Mouse (Mus musculus): ENCODE measurements around the gene Macrod1. TPM values are rescaled to one million over a fixed set of nuclear protein-coding genes. Genes with fewer than 3 reads are reported as not detected.

Gene Macrod1
- polyA plus RNA-seq, 1 experiment from 2014 or later = 5.6 TPM

GRCm38 (mm10) chr19:7182273-7182949 lies 125.8 kb downstream of the Macrod1 start:
- WGBS = 6% methylated on average over 23 of the region's 23 CpGs
- peaks cover 31% of the 10 kb centered on the region for H3K4me1 ChIP-seq (ENCODE audit: control insufficient read depth, insufficient read depth, low read length)
- 0 out of 2 replicates have a peak overlapping the region, but pooled peaks have one; percentile 22 for H3K27ac ChIP-seq (ENCODE audit: low read depth, low read length)
- peak; percentile 70 for ATAC-seq (ENCODE audit: low read depth)
- H3K27me3 ChIP-seq (ENCODE audit: control insufficient read depth, insufficient read depth, low read length) = no peaks in the 10 kb centered on the region
- peak overlapping the region; percentile 23; the same call in 1 of the 2 replicates for H3K4me2 ChIP-seq (ENCODE audit: low read depth, low read length)
- no peak overlapping the region for H3K4me3 ChIP-seq (ENCODE audit: low read depth, low read length)
- peak overlapping the region; percentile 21; the same call in 1 of the 2 replicates for H3K9ac ChIP-seq (replicated peaks; ENCODE audit: low read depth, low read length)
- H3K9me3 ChIP-seq (ENCODE audit: control insufficient read depth, low read length) = no peaks in the 10 kb centered on the region
- H3K36me3 ChIP-seq (ENCODE audit: control insufficient read depth, insufficient read depth, low read length) = no peaks in the 10 kb centered on the region

- no peaks in the 10 kb centered on the region for H3K27me3 ChIP-seq (ENCODE audit: control insufficient read depth, insufficient read depth, low read length)
- no peak for ATAC-seq (ENCODE audit: low read depth)
- H3K27ac ChIP-seq (ENCODE audit: low read depth, low read length) = no peak overlapping the region
- no peak overlapping the region for H3K4me2 ChIP-seq (ENCODE audit: low read depth, low read length)
- no peak overlapping the region for H3K4me3 ChIP-seq (ENCODE audit: low read depth, low read length)
- no peaks in the 10 kb centered on the region for H3K9me3 ChIP-seq (ENCODE audit: control insufficient read depth, low read length)
- 41% methylated on average over 11 of the region's 11 CpGs for WGBS
- no peaks in the 10 kb centered on the region for H3K36me3 ChIP-seq (ENCODE audit: control insufficient read depth, insufficient read depth, low read length)
- peak overlapping the region; percentile 25; the same call in 1 of the 2 replicates for H3K9ac ChIP-seq (replicated peaks; ENCODE audit: low read depth, low read length)
- peaks cover 31% of the 10 kb centered on the region for H3K4me1 ChIP-seq (ENCODE audit: control insufficient read depth, insufficient read depth, low read length)
Measured at GRCm38 (mm10) chr19:7183419-7183818, 126.8 kb downstream of the Macrod1 start.

GRCm38 (mm10) chr19:7185059-7185458 lies 128.4 kb downstream of the Macrod1 start:
- Histone ChIP-seq H3K4me1 (ENCODE audit: control insufficient read depth, insufficient read depth, low read length) (peaks cover 27% of the 10 kb centered on the region), H3K4me3 (ENCODE audit: low read depth, low read length) (no peak overlapping the region), H3K27ac (ENCODE audit: low read depth, low read length) (no peak overlapping the region), H3K36me3 (ENCODE audit: control insufficient read depth, insufficient read depth, low read length) (no peaks in the 10 kb centered on the region), H3K4me2 (ENCODE audit: low read depth, low read length) (no peak overlapping the region), H3K9me3 (ENCODE audit: control insufficient read depth, low read length) (no peaks in the 10 kb centered on the region), H3K9ac (replicated peaks; ENCODE audit: low read depth, low read length) (no peak overlapping the region), H3K27me3 (ENCODE audit: control insufficient read depth, insufficient read depth, low read length) (0 out of 2 replicates have a peak, but pooled peaks cover 3% of the 10 kb centered on the region)
- 37% methylated on average over 4 of the region's 4 CpGs for WGBS
- no peak for ATAC-seq (ENCODE audit: low read depth)

GRCm38 (mm10) chr19:7185715-7186291 lies 129.2 kb downstream of the Macrod1 start:
- no peak overlapping the region for H3K27ac ChIP-seq (ENCODE audit: low read depth, low read length)
- peaks cover 27% of the 10 kb centered on the region for H3K4me1 ChIP-seq (ENCODE audit: control insufficient read depth, insufficient read depth, low read length)
- 0 out of 2 replicates have a peak, but pooled peaks cover 3% of the 10 kb centered on the region for H3K27me3 ChIP-seq (ENCODE audit: control insufficient read depth, insufficient read depth, low read length)
- H3K9me3 ChIP-seq (ENCODE audit: control insufficient read depth, low read length) = no peaks in the 10 kb centered on the region
- no peak overlapping the region for H3K4me3 ChIP-seq (ENCODE audit: low read depth, low read length)
- H3K9ac ChIP-seq (replicated peaks; ENCODE audit: low read depth, low read length) = no peak overlapping the region
- no peak for ATAC-seq (ENCODE audit: low read depth)
- H3K4me2 ChIP-seq (ENCODE audit: low read depth, low read length) = no peak overlapping the region
- H3K36me3 ChIP-seq (ENCODE audit: control insufficient read depth, insufficient read depth, low read length) = no peaks in the 10 kb centered on the region
- WGBS = 2% methylated on average over 18 of the region's 18 CpGs

GRCm38 (mm10) chr19:7187157-7187556 lies 130.5 kb downstream of the Macrod1 start:
- Histone ChIP-seq H3K27me3 (ENCODE audit: control insufficient read depth, insufficient read depth, low read length) (0 out of 2 replicates have a peak, but pooled peaks cover 3% of the 10 kb centered on the region), H3K4me1 (ENCODE audit: control insufficient read depth, insufficient read depth, low read length) (peaks cover 20% of the 10 kb centered on the region)
- WGBS = 36% methylated on average over 5 of the region's 5 CpGs

GRCm38 (mm10) chr19:7189026-7189425 lies 132.4 kb downstream of the Macrod1 start:
- H3K4me1 ChIP-seq (ENCODE audit: control insufficient read depth, insufficient read depth, low read length) = peaks cover 9% of the 10 kb centered on the region
- no peak overlapping the region for H3K9ac ChIP-seq (replicated peaks; ENCODE audit: low read depth, low read length)
- H3K4me3 ChIP-seq (ENCODE audit: low read depth, low read length) = no peak overlapping the region
- H3K4me2 ChIP-seq (ENCODE audit: low read depth, low read length) = no peak overlapping the region
- 0 out of 2 replicates have a peak, but pooled peaks cover 3% of the 10 kb centered on the region for H3K27me3 ChIP-seq (ENCODE audit: control insufficient read depth, insufficient read depth, low read length)
- no peak for ATAC-seq (ENCODE audit: low read depth)
- H3K9me3 ChIP-seq (ENCODE audit: control insufficient read depth, low read length) = no peaks in the 10 kb centered on the region
- WGBS = 76% methylated on average over 4 of the region's 4 CpGs
- H3K27ac ChIP-seq (ENCODE audit: low read depth, low read length) = no peak overlapping the region
- H3K36me3 ChIP-seq (ENCODE audit: control insufficient read depth, insufficient read depth, low read length) = no peaks in the 10 kb centered on the region

More at GRCm38 (mm10) chr19:7187157-7187556, 130.5 kb downstream of the Macrod1 start:
- Histone ChIP-seq H3K27ac (ENCODE audit: low read depth, low read length) (no peak overlapping the region), H3K36me3 (ENCODE audit: control insufficient read depth, insufficient read depth, low read length) (no peaks in the 10 kb centered on the region), H3K9ac (replicated peaks; ENCODE audit: low read depth, low read length) (no peak overlapping the region), H3K4me3 (ENCODE audit: low read depth, low read length) (no peak overlapping the region), H3K9me3 (ENCODE audit: control insufficient read depth, low read length) (no peaks in the 10 kb centered on the region), H3K4me2 (ENCODE audit: low read depth, low read length) (no peak overlapping the region)
- ATAC-seq (ENCODE audit: low read depth) = no peak

- Histone ChIP-seq H3K4me2 (ENCODE audit: low read depth, low read length) (no peak overlapping the region), H3K27ac (ENCODE audit: low read depth, low read length) (no peak overlapping the region), H3K4me1 (ENCODE audit: control insufficient read depth, insufficient read depth, low read length) (peaks cover 4% of the 10 kb centered on the region), H3K9ac (replicated peaks; ENCODE audit: low read depth, low read length) (no peak overlapping the region), H3K9me3 (ENCODE audit: control insufficient read depth, low read length) (no peaks in the 10 kb centered on the region), H3K36me3 (ENCODE audit: control insufficient read depth, insufficient read depth, low read length) (no peaks in the 10 kb centered on the region), H3K4me3 (ENCODE audit: low read depth, low read length) (no peak overlapping the region), H3K27me3 (ENCODE audit: control insufficient read depth, insufficient read depth, low read length) (0 out of 2 replicates have a peak, but pooled peaks cover 3% of the 10 kb centered on the region)
- 33% methylated on average over 5 of the region's 5 CpGs for WGBS
- ATAC-seq (ENCODE audit: low read depth) = no peak
Measured at GRCm38 (mm10) chr19:7190986-7191385, 134.4 kb downstream of the Macrod1 start.

- WGBS = 52% methylated on average over 6 of the region's 6 CpGs
- no peaks in the 10 kb centered on the region; the same call in 1 of the 2 replicates for H3K4me1 ChIP-seq (ENCODE audit: control insufficient read depth, insufficient read depth, low read length)
- no peaks in the 10 kb centered on the region for H3K36me3 ChIP-seq (ENCODE audit: control insufficient read depth, insufficient read depth, low read length)
- H3K27me3 ChIP-seq (ENCODE audit: control insufficient read depth, insufficient read depth, low read length) = 0 out of 2 replicates have a peak, but pooled peaks cover 3% of the 10 kb centered on the region
- no peak for ATAC-seq (ENCODE audit: low read depth)
- no peak overlapping the region for H3K4me2 ChIP-seq (ENCODE audit: low read depth, low read length)
- no peak overlapping the region for H3K27ac ChIP-seq (ENCODE audit: low read depth, low read length)
- H3K9ac ChIP-seq (replicated peaks; ENCODE audit: low read depth, low read length) = no peak overlapping the region
- H3K4me3 ChIP-seq (ENCODE audit: low read depth, low read length) = no peak overlapping the region
- H3K9me3 ChIP-seq (ENCODE audit: control insufficient read depth, low read length) = no peaks in the 10 kb centered on the region
Measured at GRCm38 (mm10) chr19:7191639-7192038, 135.0 kb downstream of the Macrod1 start.

GRCm38 (mm10) chr19:7192561-7192967 lies 136.0 kb downstream of the Macrod1 start:
- H3K9me3 ChIP-seq (ENCODE audit: control insufficient read depth, low read length) = no peaks in the 10 kb centered on the region
- no peak overlapping the region for H3K9ac ChIP-seq (replicated peaks; ENCODE audit: low read depth, low read length)
- H3K36me3 ChIP-seq (ENCODE audit: control insufficient read depth, insufficient read depth, low read length) = no peaks in the 10 kb centered on the region; the same call in 1 of the 2 replicates
- 24% methylated on average over 2 of the region's 2 CpGs for WGBS
- no peak overlapping the region for H3K27ac ChIP-seq (ENCODE audit: low read depth, low read length)
- H3K4me3 ChIP-seq (ENCODE audit: low read depth, low read length) = no peak overlapping the region
- ATAC-seq (ENCODE audit: low read depth) = no peak
- H3K4me1 ChIP-seq (ENCODE audit: control insufficient read depth, insufficient read depth, low read length) = no peaks in the 10 kb centered on the region; the same call in 1 of the 2 replicates
- no peak overlapping the region for H3K4me2 ChIP-seq (ENCODE audit: low read depth, low read length)
- H3K27me3 ChIP-seq (ENCODE audit: control insufficient read depth, insufficient read depth, low read length) = 0 out of 2 replicates have a peak, but pooled peaks cover 3% of the 10 kb centered on the region

Data from neural tube, embryonic 14.5 days (tissue).